Mouse (Mus musculus) heart, embryonic 15.5 days (tissue): Measurements from ENCODE around the gene Kat2a. TPM values are rescaled to one million over a fixed set of nuclear protein-coding genes. Genes with fewer than 3 reads are reported as not detected.

Experiments
- ATAC-seq: fragments of 200-750 bp; cut with Nextera tagmentation; replicated peaks from 2 replicates; pipeline ENCODE4 v1.8.0; 2017; ENCODE audit warnings: low read depth, moderate TSS enrichment; ENCODE audit not compliant: insufficient number of reproducible peaks, insufficient read depth, low FRiP score
- H3K27ac ChIP-seq: fragments of 300-500 bp; sonication (generic); 2 replicates; pipeline ENCODE4 v1.5.1; 2015; ENCODE audit warnings: mild to moderate bottlenecking, inconsistent platforms
- H3K27me3 ChIP-seq: fragments of 300-500 bp; sonication (generic); 2 replicates; pipeline ENCODE4 v1.6.1; 2015; ENCODE audit warnings: inconsistent platforms
- H3K36me3 ChIP-seq: fragments of 300-500 bp; sonication (generic); 2 replicates; pipeline ENCODE4 v1.6.1; 2015; ENCODE audit warnings: mild to moderate bottlenecking, inconsistent platforms
- H3K4me1 ChIP-seq: fragments of 300-500 bp; sonication (generic); replicated peaks from 2 replicates; pipeline ENCODE4 v1.6.1; 2015; ENCODE audit warnings: inconsistent platforms
- H3K4me2 ChIP-seq: fragments of 300-500 bp; sonication (generic); 2 replicates; pipeline ENCODE4 v1.6.1; 2015; ENCODE audit warnings: inconsistent platforms, mild to moderate bottlenecking, moderate library complexity
- H3K4me3 ChIP-seq: fragments of 300-500 bp; sonication (generic); 2 replicates; pipeline ENCODE4 v1.5.1; 2015; ENCODE audit warnings: mild to moderate bottlenecking, inconsistent platforms
- H3K9ac ChIP-seq: fragments of 300-500 bp; sonication (generic); 2 replicates; pipeline ENCODE4 v1.6.1; 2015; ENCODE audit warnings: mild to moderate bottlenecking, inconsistent platforms
- H3K9me3 ChIP-seq: fragments of 300-500 bp; sonication (generic); replicated peaks from 2 replicates; pipeline ENCODE4 v1.6.1; 2016; ENCODE audit warnings: inconsistent platforms
- WGBS: fragments of 180-500 bp; shearing (Covaris S2); methylation state at CpG from one replicate; pipeline ENCODE4 v1.1.7; 2015; ENCODE audit warnings: mixed read lengths; 5-methylcytosine and 5-hydroxymethylcytosine counted together
- polyA plus RNA-seq: library from polyadenylated mRNA; unstranded; fragments of >200 nt; fragmentation: Nextera tagmentation; extraction: Ambion mirVana; gene quantifications from 2 replicates; pipeline ENCODE4 v1.2.1, GENCODE M21; 2015

Gene Kat2a
- polyA plus RNA-seq, 1 experiment from 2014 or later = 26.5 TPM

- H3K4me3 ChIP-seq = peak overlapping the region; percentile 98
- 86% methylated on average over 9 of the region's 9 CpGs for WGBS
- ATAC-seq = no peak
- H3K9me3 ChIP-seq = no peaks in the 10 kb centered on the region
- peak overlapping the region; percentile 86 for H3K4me2 ChIP-seq
- peak overlapping the region; percentile 28; the same call in 1 of the 2 replicates for H3K27ac ChIP-seq
- H3K36me3 ChIP-seq = no peaks in the 10 kb centered on the region; the same call in 1 of the 2 replicates
- peak overlapping the region; percentile 97; the same call in 1 of the 2 replicates for H3K9ac ChIP-seq
- H3K4me1 ChIP-seq = peaks cover 31% of the 10 kb centered on the region
- 0 out of 2 replicates have a peak, but pooled peaks cover 3% of the 10 kb centered on the region for H3K27me3 ChIP-seq
These were observed 23.0 kb upstream of the Kat2a start for GRCm38 (mm10) chr11:100735134-100735865.

GRCm38 (mm10) chr11:100730477-100731205 lies 18.4 kb upstream of the Kat2a start:
- Histone ChIP-seq H3K9ac (no peak overlapping the region), H3K4me1 (peaks cover 9% of the 10 kb centered on the region), H3K4me2 (no peak overlapping the region), H3K27me3 (no peaks in the 10 kb centered on the region), H3K36me3 (peaks cover 7% of the 10 kb centered on the region; the same call in 1 of the 2 replicates), H3K9me3 (no peaks in the 10 kb centered on the region), H3K27ac (no peak overlapping the region), H3K4me3 (no peak overlapping the region)
- WGBS = 79% methylated on average over 6 of the region's 6 CpGs
- no peak for ATAC-seq

- Histone ChIP-seq H3K4me3 (no peak overlapping the region), H3K27ac (no peak overlapping the region), H3K27me3 (no peaks in the 10 kb centered on the region), H3K9me3 (no peaks in the 10 kb centered on the region), H3K9ac (no peak overlapping the region), H3K36me3 (peaks cover 7% of the 10 kb centered on the region; the same call in 1 of the 2 replicates), H3K4me1 (peaks cover 9% of the 10 kb centered on the region), H3K4me2 (no peak overlapping the region)
- WGBS = 74% methylated on average over 4 of the region's 4 CpGs
- ATAC-seq = no peak
These were observed 17.7 kb upstream of the Kat2a start for GRCm38 (mm10) chr11:100729976-100730375.

- Histone ChIP-seq H3K9ac (no peak overlapping the region), H3K36me3 (peaks cover 7% of the 10 kb centered on the region; the same call in 1 of the 2 replicates), H3K9me3 (no peaks in the 10 kb centered on the region), H3K4me1 (peaks cover 18% of the 10 kb centered on the region), H3K27ac (no peak overlapping the region), H3K4me3 (no peak overlapping the region), H3K27me3 (no peaks in the 10 kb centered on the region), H3K4me2 (no peak overlapping the region)
- no peak for ATAC-seq
- 79% methylated on average over 6 of the region's 6 CpGs for WGBS
These were observed 16.3 kb upstream of the Kat2a start for GRCm38 (mm10) chr11:100728601-100729000.

- Histone ChIP-seq H3K4me1 (peaks cover 28% of the 10 kb centered on the region), H3K27me3 (no peaks in the 10 kb centered on the region), H3K4me2 (no peak overlapping the region), H3K4me3 (no peak overlapping the region), H3K36me3 (peaks cover 7% of the 10 kb centered on the region; the same call in 1 of the 2 replicates), H3K9me3 (no peaks in the 10 kb centered on the region), H3K9ac (no peak overlapping the region), H3K27ac (no peak overlapping the region)
- ATAC-seq = no peak
- 87% methylated on average over 3 of the region's 3 CpGs for WGBS
These were observed 14.9 kb upstream of the Kat2a start for GRCm38 (mm10) chr11:100727201-100727600.

- Histone ChIP-seq H3K9ac (peak overlapping the region; percentile 17; the same call in 1 of the 2 replicates), H3K4me1 (peaks cover 49% of the 10 kb centered on the region), H3K27me3 (no peaks in the 10 kb centered on the region), H3K27ac (peak overlapping the region; percentile 68), H3K4me3 (no peak overlapping the region), H3K36me3 (peaks cover 7% of the 10 kb centered on the region; the same call in 1 of the 2 replicates), H3K4me2 (0 out of 2 replicates have a peak overlapping the region, but pooled peaks have one; percentile 2), H3K9me3 (no peaks in the 10 kb centered on the region)
- ATAC-seq = no peak
- 28% methylated on average over 5 of the region's 5 CpGs for WGBS
These were observed 12.8 kb upstream of the Kat2a start for GRCm38 (mm10) chr11:100724919-100725512.

- ATAC-seq = no peak
- H3K4me3 ChIP-seq = no peak overlapping the region
- WGBS = 40% methylated on average over 2 of the region's 2 CpGs
These were observed 10.3 kb upstream of the Kat2a start for GRCm38 (mm10) chr11:100722493-100723028.

GRCm38 (mm10) chr11:100721776-100722492 lies 9.7 kb upstream of the Kat2a start:
- Histone ChIP-seq H3K27ac (peak overlapping the region; percentile 82), H3K4me2 (peak overlapping the region; percentile 19), H3K9me3 (no peaks in the 10 kb centered on the region), H3K36me3 (peaks cover 25% of the 10 kb centered on the region), H3K4me3 (no peak overlapping the region), H3K4me1 (peaks cover 62% of the 10 kb centered on the region), H3K9ac (peak overlapping the region; percentile 22; the same call in 1 of the 2 replicates), H3K27me3 (no peaks in the 10 kb centered on the region)
- 31% methylated on average over 8 of the region's 8 CpGs for WGBS
- ATAC-seq = 0 out of 2 replicates have a peak, but pooled peaks have one; percentile 29

More at GRCm38 (mm10) chr11:100722493-100723028, 10.3 kb upstream of the Kat2a start:
- no peaks in the 10 kb centered on the region for H3K27me3 ChIP-seq
- H3K9ac ChIP-seq = no peak overlapping the region
- no peaks in the 10 kb centered on the region for H3K9me3 ChIP-seq
- peak overlapping the region; percentile 82 for H3K27ac ChIP-seq
- peaks cover 18% of the 10 kb centered on the region for H3K36me3 ChIP-seq
- peak overlapping the region; percentile 19 for H3K4me2 ChIP-seq
- peaks cover 62% of the 10 kb centered on the region for H3K4me1 ChIP-seq

- Histone ChIP-seq H3K4me1 (peaks cover 62% of the 10 kb centered on the region), H3K36me3 (peaks cover 31% of the 10 kb centered on the region), H3K9ac (no peak overlapping the region), H3K9me3 (no peaks in the 10 kb centered on the region), H3K4me2 (peak overlapping the region; percentile 19), H3K4me3 (no peak overlapping the region), H3K27me3 (no peaks in the 10 kb centered on the region), H3K27ac (peak overlapping the region; percentile 82)
- WGBS = 46% methylated on average over 4 of the region's 4 CpGs
- ATAC-seq = no peak
These were observed 9.0 kb upstream of the Kat2a start for GRCm38 (mm10) chr11:100721254-100721653.

- peaks cover 40% of the 10 kb centered on the region for H3K36me3 ChIP-seq
- no peak for ATAC-seq
- H3K9ac ChIP-seq = peak overlapping the region; percentile 19; the same call in 1 of the 2 replicates
- H3K4me2 ChIP-seq = 0 out of 2 replicates have a peak overlapping the region, but pooled peaks have one; percentile 19
- 35% methylated on average over 5 of the region's 5 CpGs for WGBS
- H3K9me3 ChIP-seq = no peaks in the 10 kb centered on the region
- peaks cover 60% of the 10 kb centered on the region for H3K4me1 ChIP-seq
- no peaks in the 10 kb centered on the region for H3K27me3 ChIP-seq
- no peak overlapping the region for H3K4me3 ChIP-seq
- H3K27ac ChIP-seq = peak overlapping the region; percentile 82
These were observed 8.1 kb upstream of the Kat2a start for GRCm38 (mm10) chr11:100720345-100720744.
